Mouse (Mus musculus): ENCODE results near the gene Inafm2.

The Inafm2 gene

GRCm38 (mm10) chr2:118745232-118745884 is at the start of gene Inafm2:
Gene Inafm2 (plus strand): TSS chr2:118745758.
- DNase-seq (ENCODE audit: extremely low spot score) = peak; percentile 89

DNA sequence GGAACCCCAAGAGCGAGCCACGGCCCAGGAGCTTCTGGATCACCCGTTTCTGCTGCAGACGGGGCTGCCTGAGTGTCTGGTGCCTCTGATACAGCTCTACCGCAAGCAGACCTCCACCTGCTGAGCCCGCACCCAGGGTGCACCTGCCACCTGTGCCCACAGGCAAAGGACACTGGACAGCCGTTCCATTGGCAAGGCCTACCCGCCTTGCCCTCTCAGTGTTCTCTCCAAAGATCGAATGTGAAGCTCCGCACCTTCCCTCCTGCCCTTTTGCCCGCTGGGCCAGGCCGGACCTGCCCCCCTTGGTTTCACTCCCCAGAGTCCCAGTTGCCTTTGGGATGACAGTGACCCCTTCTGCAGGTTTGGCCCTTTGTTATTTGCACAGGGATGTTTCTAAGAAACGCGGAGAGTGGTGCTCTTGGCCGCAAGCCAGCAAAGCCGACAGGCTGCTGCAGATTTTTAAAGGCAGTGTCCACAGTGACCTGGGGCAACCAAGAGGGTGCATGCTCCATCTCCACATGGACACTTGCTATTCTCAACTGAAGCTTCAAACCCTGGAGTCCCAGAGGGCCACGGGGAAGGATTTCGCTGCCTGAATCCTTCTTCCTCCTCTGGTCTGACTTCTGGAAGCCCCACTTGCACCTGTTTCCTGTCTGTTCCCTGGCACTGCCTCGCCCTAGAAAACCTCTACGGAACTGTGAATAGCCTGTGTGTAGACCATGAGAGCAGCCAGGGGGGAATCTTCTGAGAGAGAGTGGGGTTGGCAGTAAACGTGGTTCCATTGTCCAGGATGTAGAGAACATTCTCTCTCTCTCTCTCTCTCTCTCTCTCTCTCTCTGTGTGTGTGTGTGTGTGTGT is 48.9 kb upstream of the Inafm2 start:
- DNase-seq (ENCODE audit: extremely low spot score) = no peak

- DNase-seq (ENCODE audit: extremely low spot score) = no peak
Measured at GRCm38 (mm10) chr2:118697311-118697877, 48.2 kb upstream of the Inafm2 start.

- no peak for DNase-seq (ENCODE audit: extremely low spot score)
Measured at GRCm38 (mm10) chr2:118697955-118698354, 47.6 kb upstream of the Inafm2 start.

GRCm38 (mm10) chr2:118700179-118701062 is 45.1 kb upstream of the Inafm2 start:
- peak; percentile 84 for DNase-seq (ENCODE audit: extremely low spot score)

- no peak for DNase-seq (ENCODE audit: extremely low spot score)
Measured at GRCm38 (mm10) chr2:118701161-118701560, 44.4 kb upstream of the Inafm2 start.

DNA sequence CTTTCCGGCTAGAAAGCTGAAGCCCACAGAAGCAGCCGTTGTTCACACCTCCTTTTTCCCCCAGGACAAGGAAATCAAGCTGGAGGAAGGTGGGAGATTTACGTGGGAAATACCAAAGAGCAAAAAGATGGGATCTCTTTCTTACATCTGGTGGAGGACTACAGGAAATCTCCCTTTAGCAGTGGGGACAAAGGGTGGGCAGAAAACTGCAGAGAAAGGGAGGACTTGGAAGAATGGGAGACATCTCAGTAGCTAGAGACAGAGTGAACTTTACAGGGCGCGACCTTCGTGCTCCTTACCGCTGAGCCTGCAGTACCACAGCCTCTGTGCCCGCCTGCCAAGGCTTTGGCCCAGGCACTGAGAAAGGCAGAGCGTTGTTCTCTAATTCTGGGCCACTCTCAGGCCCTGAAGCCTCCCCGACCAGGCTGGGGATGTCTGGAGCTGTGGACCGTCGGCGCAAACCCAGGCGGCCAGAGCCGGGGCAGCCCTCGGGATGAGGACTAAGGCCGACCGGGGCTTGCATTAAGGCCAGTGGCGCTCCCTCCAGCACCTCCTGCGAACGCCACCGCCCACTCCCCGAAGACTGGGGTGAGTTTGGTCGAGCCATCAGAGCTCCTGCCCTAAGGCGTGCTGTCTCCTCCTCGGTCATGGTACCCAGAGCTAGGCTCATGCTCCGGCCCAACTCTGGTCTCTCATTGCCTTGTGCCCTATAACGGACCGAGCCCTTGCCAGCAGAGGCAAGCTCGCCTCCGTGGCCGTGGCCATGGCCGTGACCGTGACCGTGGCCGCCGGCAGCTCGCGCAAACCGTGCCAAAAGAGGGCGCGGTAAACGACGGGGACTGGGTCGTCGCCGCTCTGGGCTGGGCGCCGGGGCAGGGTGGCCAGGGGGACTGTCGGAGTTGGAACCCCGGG is 43.3 kb upstream of the Inafm2 start:
- DNase-seq (ENCODE audit: extremely low spot score) = peak; percentile 47

GRCm38 (mm10) chr2:118702883-118703761 is 42.4 kb upstream of the Inafm2 start:
- DNase-seq (ENCODE audit: extremely low spot score) = peak; percentile 61

DNA sequence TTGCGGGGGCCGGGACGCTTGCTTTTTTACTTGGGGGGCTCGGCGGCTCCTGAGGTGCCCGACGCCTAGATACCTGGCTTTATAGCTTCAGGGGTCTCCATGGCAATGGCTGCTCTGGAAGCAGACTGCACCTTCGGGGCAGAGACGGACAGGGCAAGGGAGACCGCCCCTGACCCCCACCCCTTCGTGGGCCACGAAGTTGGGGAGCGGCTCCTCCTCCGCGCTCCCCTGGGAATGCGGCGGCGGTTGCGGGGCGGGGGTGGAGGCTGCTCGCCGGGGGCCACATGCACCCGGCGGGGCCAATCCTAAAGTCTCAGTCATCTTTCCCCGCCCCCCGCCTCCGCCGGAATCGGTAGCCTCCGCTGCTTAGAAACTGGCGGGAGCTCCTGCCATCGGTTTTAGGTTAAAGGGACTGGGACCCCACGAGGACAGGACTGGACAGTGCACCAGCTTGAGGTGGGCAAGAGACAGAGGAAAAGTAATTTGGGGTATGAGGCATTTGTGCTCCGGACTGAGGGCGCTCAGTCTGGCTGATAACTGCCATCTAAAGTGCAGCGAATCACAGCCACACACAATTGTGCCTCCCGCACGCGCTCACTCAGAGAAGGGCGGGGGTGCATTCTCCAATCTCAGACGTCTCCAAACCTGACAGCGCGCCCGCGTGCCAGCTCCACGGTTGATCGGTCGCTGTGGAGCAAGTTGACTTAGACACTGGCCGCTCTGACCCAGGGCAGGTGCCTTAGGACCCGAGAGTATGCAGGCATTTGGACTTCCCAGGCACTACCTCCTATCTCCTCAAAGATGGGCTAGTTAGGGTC is 41.4 kb upstream of the Inafm2 start, which contains the start of gene Ankrd63:
TSS of gene Ankrd63 (minus strand) at position 51 of the 818 bp plus-strand sequence.
- no peak for DNase-seq (ENCODE audit: extremely low spot score)

DNA sequence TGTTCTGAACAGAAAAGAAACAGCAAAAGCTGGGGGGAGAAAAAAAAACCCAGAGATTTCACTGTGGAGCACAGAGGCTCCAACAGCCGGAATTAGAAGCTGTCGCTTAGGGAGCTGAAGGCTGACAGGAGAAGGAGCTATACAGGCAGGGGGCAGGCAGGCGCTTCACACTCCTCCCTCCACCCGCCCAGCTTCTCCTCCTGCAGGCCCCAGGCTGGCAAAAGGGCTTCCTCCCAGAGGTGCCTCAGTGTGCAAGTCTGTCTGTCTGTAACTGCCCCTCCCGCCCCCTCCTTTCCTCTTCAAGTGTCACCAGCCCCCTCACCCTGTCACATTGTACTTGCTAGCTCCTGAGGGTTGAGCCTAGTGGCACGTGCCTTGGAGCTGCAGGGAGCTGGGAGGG is 39.1 kb upstream of the Inafm2 start:
- no peak for DNase-seq (ENCODE audit: extremely low spot score)

- DNase-seq (ENCODE audit: extremely low spot score) = no peak
Measured at GRCm38 (mm10) chr2:118708472-118708871, 37.1 kb upstream of the Inafm2 start.

GRCm38 (mm10) chr2:118709655-118710221 is 35.8 kb upstream of the Inafm2 start:
- DNase-seq (ENCODE audit: extremely low spot score) = no peak

DNA sequence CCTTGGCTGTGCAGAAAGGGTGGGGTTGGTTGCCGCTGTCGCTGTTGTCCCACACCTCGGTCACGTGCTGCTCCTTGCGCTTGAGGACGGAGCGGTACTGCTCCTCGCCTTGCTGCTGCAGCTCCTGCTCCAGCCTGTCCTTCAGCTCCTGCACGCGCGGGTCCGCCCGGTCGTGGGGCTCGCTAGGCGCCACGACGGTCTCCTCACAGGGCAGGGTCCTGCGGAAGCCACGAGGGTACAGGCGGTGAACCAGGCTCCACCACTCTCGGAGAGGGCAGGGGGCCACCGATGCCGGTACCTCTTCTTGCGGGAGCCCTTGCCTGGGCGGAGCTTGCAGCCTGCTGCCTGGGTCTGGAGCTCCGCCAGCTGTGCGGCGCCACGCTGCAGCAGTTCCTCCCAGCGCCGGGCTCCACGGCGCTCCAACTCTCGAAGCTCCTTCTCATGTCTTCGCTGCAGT is 34.5 kb upstream of the Inafm2 start:
- peak; percentile 68 for DNase-seq (ENCODE audit: extremely low spot score)

DNA sequence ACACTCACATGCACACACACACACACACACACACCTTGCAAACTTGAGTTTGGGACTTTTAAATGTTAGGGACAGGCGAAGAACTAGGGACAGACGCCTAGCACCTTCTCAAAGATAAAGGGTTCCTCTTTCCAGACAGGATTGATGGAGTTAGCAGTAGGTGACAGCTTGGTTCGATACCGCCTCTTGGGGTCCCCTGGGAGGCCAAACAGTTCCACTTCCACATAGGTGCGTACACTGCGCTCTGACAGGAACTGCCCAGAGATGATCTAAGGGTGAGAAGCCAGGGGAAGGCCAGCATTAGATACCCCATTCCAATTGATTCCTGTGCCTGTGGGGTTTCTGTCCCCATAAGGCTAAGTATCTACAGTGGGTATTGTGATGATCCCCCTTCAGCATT is 31.9 kb upstream of the Inafm2 start:
- no peak for DNase-seq (ENCODE audit: extremely low spot score)

DNA sequence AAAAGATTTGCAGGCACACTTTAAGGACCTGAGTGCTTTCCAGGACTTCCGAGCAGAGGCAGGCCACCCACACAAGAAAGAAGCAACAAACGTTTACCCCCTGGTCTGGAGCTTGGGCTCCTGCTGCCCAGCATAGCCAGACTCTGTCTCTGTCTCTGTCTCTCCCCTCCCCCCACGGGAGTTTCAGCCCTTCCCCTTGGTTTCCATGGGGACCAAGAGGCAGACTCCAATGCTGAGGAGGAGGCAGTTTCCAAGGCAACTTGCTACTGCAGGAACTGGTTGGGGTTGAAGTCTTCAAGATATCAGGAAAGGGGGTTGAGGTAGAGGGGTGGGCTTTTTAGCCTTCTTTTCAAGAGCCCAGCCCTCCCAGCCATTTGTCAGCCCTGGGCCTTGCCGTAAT is 31.3 kb upstream of the Inafm2 start:
- DNase-seq (ENCODE audit: extremely low spot score) = no peak

DNA sequence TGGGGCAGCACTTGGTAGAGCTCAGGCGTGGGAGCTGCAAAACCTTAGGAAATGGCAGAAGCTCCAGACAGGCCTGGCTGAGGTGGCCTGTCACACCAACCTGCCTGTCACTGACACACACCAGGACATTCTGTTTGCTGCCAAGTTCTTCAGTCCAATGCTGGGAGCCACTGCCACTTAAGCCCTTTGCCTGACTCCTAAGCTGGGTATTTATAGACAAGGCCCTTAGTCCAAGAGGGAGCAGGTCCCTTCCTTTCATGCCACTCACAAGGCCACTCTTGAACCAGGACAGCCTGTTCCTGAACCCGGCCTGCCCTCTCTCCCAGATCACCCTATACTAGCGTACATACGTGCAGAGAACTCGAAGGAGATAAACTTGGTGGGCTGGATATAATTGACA is 28.9 kb upstream of the Inafm2 start:
- DNase-seq (ENCODE audit: extremely low spot score) = no peak

- DNase-seq (ENCODE audit: extremely low spot score) = no peak
Measured at GRCm38 (mm10) chr2:118723693-118724486, 21.7 kb upstream of the Inafm2 start.
